Mouse (Mus musculus): ENCODE measurements around the gene Abca2. TPM values are rescaled to one million over a fixed set of nuclear protein-coding genes. Genes with fewer than 3 reads are reported as not detected.

The Abca2 gene
- polyA plus RNA-seq, 1 experiment from 2014 or later = 6.2 TPM

DNA sequence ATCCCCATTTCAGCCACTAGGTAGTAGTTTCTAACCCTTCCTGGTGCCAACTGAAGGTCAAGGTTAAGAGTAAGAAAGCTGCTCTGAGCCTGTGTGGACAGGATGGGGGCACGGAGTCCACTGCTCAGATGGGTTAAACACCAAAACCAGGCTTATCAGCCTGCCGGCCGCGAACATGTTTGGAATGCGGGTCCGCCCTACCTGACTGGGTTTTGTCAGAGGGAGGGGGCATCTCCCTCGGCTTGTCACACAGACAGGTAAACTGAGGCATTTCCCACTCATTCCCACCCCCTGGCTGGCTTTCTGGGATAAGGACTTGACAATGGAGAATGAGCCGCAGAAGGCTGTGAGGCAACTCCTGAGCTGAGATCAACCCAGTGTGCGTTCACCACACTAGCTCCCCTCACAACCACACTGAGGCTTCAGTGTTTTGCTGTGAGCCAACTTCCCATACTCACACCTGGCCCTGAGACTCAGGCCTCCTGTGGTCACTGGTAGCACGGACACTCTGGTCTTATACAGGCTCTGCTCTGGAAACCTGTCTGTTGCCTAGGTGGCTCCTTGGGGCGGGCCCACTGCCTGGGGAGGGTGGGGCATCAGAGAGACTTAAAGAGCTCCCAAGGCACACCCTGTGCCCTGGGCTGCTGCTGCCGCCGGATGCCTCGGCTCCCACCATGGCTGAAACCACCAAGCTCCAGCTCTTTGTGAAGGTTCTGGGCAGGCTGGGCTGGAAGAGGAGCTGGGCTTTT lies 27.9 kb downstream of the Abca2 start, which contains the start of gene Clic3:
TSS of gene Clic3 (plus strand) at position 634 of the 749 bp plus-strand sequence.
- Histone ChIP-seq H3K27ac (replicated peaks) (no peak within 1 kb of the TSS), H3K4me1 (peaks cover 23% of the 10 kb centered on the region), H3K27me3 (ENCODE audit: low read depth, poor library complexity, severe bottlenecking) (no peaks in the 10 kb centered on the region), H3K9me3 (replicated peaks) (no peaks in the 10 kb centered on the region), H3K36me3 (peaks cover 17% of the 10 kb centered on the region; the same call in 1 of the 2 replicates), H3K4me3 (no peak within 1 kb of the TSS)
- DNase-seq (ENCODE audit: low spot score) = no peak
- WGBS = 71% methylated on average over 14 of the region's 14 CpGs

GRCm38 (mm10) chr2:25457022-25457896 lies 28.8 kb downstream of the Abca2 start:
- H3K27me3 ChIP-seq (ENCODE audit: low read depth, poor library complexity, severe bottlenecking) = no peaks in the 10 kb centered on the region
- 84% methylated on average over 9 of the region's 9 CpGs for WGBS
- no peak overlapping the region for H3K4me3 ChIP-seq
- no peak for DNase-seq (ENCODE audit: low spot score)
- H3K4me1 ChIP-seq = peaks cover 25% of the 10 kb centered on the region
- peaks cover 17% of the 10 kb centered on the region; the same call in 1 of the 2 replicates for H3K36me3 ChIP-seq
- no peaks in the 10 kb centered on the region for H3K9me3 ChIP-seq (replicated peaks)
- no peak overlapping the region for H3K27ac ChIP-seq (replicated peaks)

GRCm38 (mm10) chr2:25458911-25459310 lies 30.4 kb downstream of the Abca2 start:
- no peak for DNase-seq (ENCODE audit: low spot score)
- H3K27ac ChIP-seq (replicated peaks) = no peak overlapping the region
- H3K36me3 ChIP-seq = peaks cover 17% of the 10 kb centered on the region; the same call in 1 of the 2 replicates
- H3K4me3 ChIP-seq = no peak overlapping the region
- peaks cover 25% of the 10 kb centered on the region for H3K4me1 ChIP-seq
- no peaks in the 10 kb centered on the region for H3K27me3 ChIP-seq (ENCODE audit: low read depth, poor library complexity, severe bottlenecking)
- H3K9me3 ChIP-seq (replicated peaks) = no peaks in the 10 kb centered on the region
- 84% methylated on average over 5 of the region's 5 CpGs for WGBS

- Histone ChIP-seq H3K4me3 (peak overlapping the region; percentile 73), H3K4me1 (peaks cover 25% of the 10 kb centered on the region), H3K9me3 (replicated peaks) (no peaks in the 10 kb centered on the region), H3K27me3 (ENCODE audit: low read depth, poor library complexity, severe bottlenecking) (no peaks in the 10 kb centered on the region), H3K27ac (replicated peaks) (peak overlapping the region; percentile 87), H3K36me3 (peaks cover 17% of the 10 kb centered on the region; the same call in 1 of the 2 replicates)
- WGBS = 36% methylated on average over 5 of the region's 5 CpGs
- DNase-seq (ENCODE audit: low spot score) = no peak
These were observed 31.6 kb downstream of the Abca2 start for GRCm38 (mm10) chr2:25460135-25460534.

DNA sequence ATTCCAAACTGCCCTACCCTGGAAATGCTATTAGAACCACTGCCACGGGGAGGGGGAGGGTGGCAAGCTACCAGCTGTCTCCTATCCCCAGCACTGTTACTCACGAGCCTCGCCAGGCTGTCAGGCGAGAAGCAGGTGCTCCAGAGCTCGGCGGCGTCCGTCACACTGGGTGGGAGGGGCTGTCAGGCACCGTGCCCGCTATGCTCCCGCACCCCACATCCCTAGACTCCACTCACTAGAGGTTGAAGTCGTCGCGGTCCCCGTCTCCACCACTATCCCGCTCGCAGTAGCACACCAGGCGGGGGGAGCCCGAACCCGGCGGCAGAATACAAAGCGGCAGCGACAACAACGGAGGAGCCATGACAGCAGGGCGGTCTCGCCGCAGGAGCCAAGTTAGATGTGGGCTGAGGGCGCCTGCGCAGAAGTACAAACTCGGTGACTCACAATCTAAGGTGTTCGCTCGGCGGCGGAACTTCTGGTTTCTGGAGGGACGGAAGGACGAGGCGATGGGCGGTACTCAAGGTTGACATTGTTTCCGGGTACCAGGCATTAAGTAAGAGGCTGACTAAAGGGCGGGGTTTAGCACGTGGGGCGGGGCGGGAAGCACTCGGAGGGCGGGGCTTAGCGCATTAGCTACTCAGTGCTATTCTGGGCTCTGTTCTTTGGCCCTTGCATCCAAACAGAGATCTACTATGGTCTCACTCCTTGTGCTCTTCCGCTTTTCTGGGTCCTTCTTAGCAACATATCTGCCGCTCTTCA lies 32.2 kb downstream of the Abca2 start, which contains the start of gene Paxx:
TSS of gene Paxx (minus strand) at position 544 of the 759 bp plus-strand sequence.
- Histone ChIP-seq H3K27ac (replicated peaks) (peak within 1 kb of the TSS; percentile 87), H3K4me1 (peaks cover 29% of the 10 kb centered on the region), H3K27me3 (ENCODE audit: low read depth, poor library complexity, severe bottlenecking) (no peaks in the 10 kb centered on the region), H3K36me3 (peaks cover 17% of the 10 kb centered on the region; the same call in 1 of the 2 replicates), H3K9me3 (replicated peaks) (no peaks in the 10 kb centered on the region), H3K4me3 (peak within 1 kb of the TSS; percentile 73)
- WGBS = under 1% methylated on average over 48 of the region's 48 CpGs
- peak; percentile 87 for DNase-seq (ENCODE audit: low spot score)

DNA sequence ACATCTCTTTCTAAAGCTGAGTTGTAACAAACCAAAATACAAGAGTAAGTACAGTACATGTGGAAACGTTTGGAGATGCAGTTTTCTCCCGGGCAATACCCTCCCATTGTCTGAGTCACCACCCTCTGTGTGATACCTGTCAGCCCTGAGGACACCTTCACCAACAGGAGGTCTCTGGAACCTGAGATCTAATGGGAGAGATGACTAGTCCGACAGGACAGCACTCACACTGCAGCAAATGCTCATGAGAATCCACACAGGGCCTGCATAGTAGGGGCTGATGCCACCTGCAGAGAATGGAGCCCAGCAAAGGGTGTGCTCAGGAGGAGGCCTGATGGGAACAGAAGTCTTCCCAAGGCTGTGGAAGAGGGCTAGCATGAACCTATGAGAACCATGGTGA lies 32.9 kb downstream of the Abca2 start:
- H3K27ac ChIP-seq (replicated peaks) = peak overlapping the region; percentile 87
- WGBS = 25% methylated on average over 3 of the region's 3 CpGs
- H3K9me3 ChIP-seq (replicated peaks) = no peaks in the 10 kb centered on the region
- H3K4me1 ChIP-seq = peaks cover 36% of the 10 kb centered on the region
- no peaks in the 10 kb centered on the region for H3K27me3 ChIP-seq (ENCODE audit: low read depth, poor library complexity, severe bottlenecking)
- DNase-seq (ENCODE audit: low spot score) = no peak
- peak overlapping the region; percentile 73 for H3K4me3 ChIP-seq
- peaks cover 17% of the 10 kb centered on the region; the same call in 1 of the 2 replicates for H3K36me3 ChIP-seq

DNA sequence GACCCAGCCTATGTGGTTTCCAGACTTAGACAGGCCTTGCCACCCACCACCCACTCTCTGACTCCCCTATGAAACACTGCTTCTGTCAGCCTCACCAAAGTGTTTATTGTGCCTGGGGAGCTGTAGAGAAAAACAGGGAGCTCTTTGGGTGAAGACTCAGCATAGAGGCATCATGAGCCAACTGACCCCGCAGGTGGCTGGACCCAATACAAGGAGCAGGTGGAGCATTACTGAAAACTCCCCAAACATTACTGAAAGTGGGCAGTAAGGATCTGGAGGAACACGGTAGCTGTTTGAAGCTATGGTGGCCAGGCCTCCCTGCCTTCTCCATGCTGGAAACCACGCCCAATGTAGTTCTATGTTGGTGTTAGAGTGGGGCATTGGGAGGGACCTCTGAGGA lies 35.1 kb downstream of the Abca2 start:
- no peaks in the 10 kb centered on the region for H3K27me3 ChIP-seq (ENCODE audit: low read depth, poor library complexity, severe bottlenecking)
- WGBS = 84% methylated on average over 3 of the region's 3 CpGs
- H3K9me3 ChIP-seq (replicated peaks) = no peaks in the 10 kb centered on the region
- H3K4me3 ChIP-seq = no peak overlapping the region
- no peak for DNase-seq (ENCODE audit: low spot score)
- H3K27ac ChIP-seq (replicated peaks) = no peak overlapping the region
- peaks cover 10% of the 10 kb centered on the region; the same call in 1 of the 2 replicates for H3K36me3 ChIP-seq
- peaks cover 50% of the 10 kb centered on the region for H3K4me1 ChIP-seq

GRCm38 (mm10) chr2:25465256-25465655 lies 36.8 kb downstream of the Abca2 start:
- Histone ChIP-seq H3K9me3 (replicated peaks) (no peaks in the 10 kb centered on the region), H3K27me3 (ENCODE audit: low read depth, poor library complexity, severe bottlenecking) (no peaks in the 10 kb centered on the region), H3K27ac (replicated peaks) (peak overlapping the region; percentile 74), H3K4me3 (no peak overlapping the region), H3K36me3 (no peaks in the 10 kb centered on the region), H3K4me1 (peaks cover 38% of the 10 kb centered on the region)
- no peak for DNase-seq (ENCODE audit: low spot score)
- 92% methylated on average over 2 of the region's 2 CpGs for WGBS

GRCm38 (mm10) chr2:25465816-25466635 lies 37.5 kb downstream of the Abca2 start:
- Histone ChIP-seq H3K4me1 (peaks cover 33% of the 10 kb centered on the region), H3K27me3 (ENCODE audit: low read depth, poor library complexity, severe bottlenecking) (no peaks in the 10 kb centered on the region), H3K27ac (replicated peaks) (peak overlapping the region; percentile 74), H3K36me3 (no peaks in the 10 kb centered on the region), H3K4me3 (no peak overlapping the region), H3K9me3 (replicated peaks) (no peaks in the 10 kb centered on the region)
- WGBS = 45% methylated on average over 10 of the region's 10 CpGs
- peak; percentile 53 for DNase-seq (ENCODE audit: low spot score)

GRCm38 (mm10) chr2:25467606-25468303 lies 39.3 kb downstream of the Abca2 start:
- Histone ChIP-seq H3K36me3 (no peaks in the 10 kb centered on the region), H3K9me3 (replicated peaks) (no peaks in the 10 kb centered on the region), H3K4me3 (no peak overlapping the region), H3K4me1 (peaks cover 28% of the 10 kb centered on the region), H3K27ac (replicated peaks) (no peak overlapping the region), H3K27me3 (ENCODE audit: low read depth, poor library complexity, severe bottlenecking) (no peaks in the 10 kb centered on the region)
- WGBS = 79% methylated on average over 14 of the region's 14 CpGs
- DNase-seq (ENCODE audit: low spot score) = no peak

All from midbrain, embryonic 10.5 days (tissue).